Mouse (Mus musculus) kidney, adult 18-20 months (tissue): ENCODE results near the gene Plk3.
"Not testable (repeated sequence)": the region's sequence is repeated elsewhere in the genome, so short reads cannot be mapped to it uniquely, and the experiment has no call there.

Experiments
- DNase-seq: peaks from one replicate; pipeline ENCODE4 v3.0.0; 2021

Gene Plk3

GRCm38 (mm10) chr4:117133817-117134600, at the start of gene Plk3:
Plk3 (minus strand) TSS chr4:117133963.
- peak; percentile 99 for DNase-seq

DNA sequence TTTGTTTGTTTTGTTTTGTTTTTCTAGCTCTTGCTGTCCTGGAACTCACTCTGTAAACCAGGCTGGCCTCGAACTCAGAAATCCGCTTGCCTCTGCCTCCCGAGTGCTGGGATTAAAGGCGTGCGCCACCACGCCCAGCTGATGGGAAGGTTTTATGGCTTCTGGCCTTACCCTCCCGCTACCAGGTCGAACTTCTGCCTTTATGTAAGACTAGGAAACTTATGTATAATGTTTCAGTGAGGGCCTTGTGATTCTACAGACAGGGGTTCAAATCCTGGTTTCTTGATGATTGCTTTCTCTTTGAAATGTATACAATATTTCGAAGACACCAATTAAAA, 49.0 kb upstream of the Plk3 start:
- not testable (repeated sequence) for DNase-seq

- peak; percentile 93 for DNase-seq
These were observed 48.3 kb upstream of the Plk3 start, which contains the start of gene Kif2c for GRCm38 (mm10) chr4:117181863-117182758. Kif2c (minus strand) TSS chr4:117182639.

GRCm38 (mm10) chr4:117169936-117170335, 36.2 kb upstream of the Plk3 start:
- no peak for DNase-seq

- DNase-seq = no peak
These were observed 27.4 kb upstream of the Plk3 start for GRCm38 (mm10) chr4:117161183-117161582.

DNA sequence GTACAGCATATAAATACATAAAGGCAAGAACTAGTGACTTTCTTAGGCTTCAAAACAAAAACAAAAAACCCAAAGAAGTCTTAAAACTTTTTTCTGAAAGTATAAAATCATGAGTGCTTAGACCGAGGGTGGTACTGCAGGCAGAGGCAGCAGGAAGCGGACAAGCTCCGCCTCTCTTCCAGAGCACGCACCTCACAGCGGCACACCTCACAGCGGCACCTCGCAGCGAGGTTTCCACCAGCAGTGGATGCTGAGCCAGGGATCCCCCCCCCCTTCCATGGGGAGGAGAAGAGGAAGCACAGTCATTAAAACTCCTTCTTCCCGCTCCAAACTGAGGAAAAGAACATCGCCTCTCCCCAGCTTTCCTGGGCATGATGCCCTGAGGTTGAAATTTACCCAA, 25.9 kb upstream of the Plk3 start:
- DNase-seq = no peak

DNA sequence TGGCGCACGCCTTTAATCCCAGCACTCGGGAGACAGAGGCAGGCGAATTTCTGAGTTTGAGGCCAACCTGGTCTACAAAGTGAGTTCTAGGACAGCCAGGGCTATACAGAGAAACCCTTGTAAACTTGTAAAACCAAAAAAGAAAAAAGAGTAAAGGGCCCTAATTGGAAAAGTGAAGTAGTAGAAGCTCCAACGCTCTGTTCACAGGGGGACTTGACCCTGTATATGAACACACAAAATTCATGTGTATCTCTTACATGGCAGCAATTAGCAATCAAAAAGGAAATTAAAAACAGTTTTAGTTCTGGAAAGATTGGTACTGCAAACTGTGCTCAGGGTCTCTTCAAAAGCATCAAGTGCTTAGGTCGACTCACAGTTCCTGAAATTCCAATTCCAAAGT, 22.6 kb upstream of the Plk3 start:
- DNase-seq = no peak

- peak; percentile 90 for DNase-seq
These were observed 22.1 kb upstream of the Plk3 start, which contains the start of gene Rps8 for GRCm38 (mm10) chr4:117155792-117156355. Rps8 (minus strand) TSS chr4:117156243.

GRCm38 (mm10) chr4:117155020-117155791, 21.4 kb upstream of the Plk3 start:
- DNase-seq = no peak

- no peak for DNase-seq
These were observed 19.0 kb upstream of the Plk3 start for GRCm38 (mm10) chr4:117152714-117153113.

DNA sequence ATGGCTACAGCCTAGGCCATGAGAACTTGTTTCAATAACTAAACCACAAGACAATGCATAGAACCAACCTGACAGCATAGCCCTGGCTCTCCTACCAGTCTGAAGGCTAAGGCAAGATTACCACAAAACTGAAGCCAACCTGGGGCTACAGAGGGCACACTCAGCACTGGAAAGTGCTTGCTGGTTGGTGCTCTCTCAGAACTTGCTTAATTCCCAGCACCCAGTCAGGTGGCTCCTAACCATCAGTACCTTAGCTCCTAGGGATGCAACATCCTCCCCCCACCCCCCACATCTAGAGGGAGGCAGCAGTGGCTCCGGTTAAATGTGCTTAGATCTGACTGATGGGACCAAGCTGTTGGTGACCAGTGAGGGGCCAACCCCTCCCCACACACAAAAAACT, 17.7 kb upstream of the Plk3 start:
- DNase-seq = no peak

GRCm38 (mm10) chr4:117150212-117150733, 16.5 kb upstream of the Plk3 start:
- no peak for DNase-seq

DNA sequence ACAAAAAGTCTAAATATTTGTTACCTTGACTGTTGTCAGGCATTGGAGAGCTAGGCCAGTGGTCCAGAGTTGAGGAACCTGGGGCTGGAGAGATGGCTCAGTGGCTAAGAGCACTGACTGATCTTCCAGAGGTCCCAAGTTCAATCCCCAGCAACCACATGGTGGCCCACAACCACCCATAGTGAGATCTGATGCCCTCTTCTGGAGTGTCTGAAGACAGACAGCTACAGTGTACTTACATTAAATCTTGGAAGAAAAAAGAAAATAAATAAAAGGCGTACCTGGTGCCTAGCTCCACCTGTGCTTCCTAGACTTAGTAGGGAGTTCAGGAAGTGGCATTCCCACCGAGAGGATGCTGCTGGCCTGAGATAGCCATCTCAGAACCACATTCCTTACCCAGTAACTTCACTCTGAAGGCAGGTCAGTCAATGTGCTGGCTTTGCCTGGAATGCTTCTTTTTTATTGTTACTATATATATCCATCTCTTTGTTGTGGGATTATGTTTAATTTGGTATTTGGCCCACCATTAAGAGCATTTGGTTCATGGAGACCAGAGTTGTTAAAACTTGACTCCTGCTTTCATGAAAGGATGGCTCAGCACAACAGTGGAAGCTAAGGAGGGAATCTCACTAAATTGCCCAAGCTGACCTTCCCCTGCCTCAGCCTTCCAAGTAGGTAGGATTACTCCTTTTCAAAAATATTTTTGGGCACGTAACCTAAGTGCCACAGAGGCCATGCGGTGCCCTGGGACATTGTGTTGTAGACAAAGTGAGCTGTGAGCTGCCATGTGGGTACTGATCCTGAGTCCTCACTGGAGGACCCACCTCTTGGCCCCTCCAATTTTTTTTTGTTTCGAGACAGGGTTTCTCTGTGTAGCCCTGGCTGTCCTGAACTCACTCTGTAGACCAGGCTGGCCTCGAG, 15.8 kb upstream of the Plk3 start:
- no peak for DNase-seq

DNA sequence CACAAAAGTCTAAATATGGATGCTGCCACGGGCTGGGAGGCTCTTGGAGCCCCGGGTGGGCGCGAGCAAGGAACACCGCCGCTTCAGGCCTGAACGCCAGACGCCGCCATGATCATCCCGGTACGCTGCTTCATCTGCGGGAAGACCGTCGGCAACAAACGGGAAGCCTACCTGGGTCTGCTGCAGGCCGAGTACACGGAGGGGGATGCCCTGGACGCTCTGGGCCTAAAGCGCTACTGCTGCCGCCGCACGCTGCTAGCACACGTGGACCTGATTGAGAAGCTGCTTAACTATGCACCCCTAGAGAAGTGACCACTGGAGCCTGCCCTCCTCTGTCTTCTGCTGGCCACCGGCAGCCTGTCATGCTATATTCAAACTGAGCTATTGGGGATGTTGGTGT, 15.1 kb upstream of the Plk3 start:
- no peak for DNase-seq

DNA sequence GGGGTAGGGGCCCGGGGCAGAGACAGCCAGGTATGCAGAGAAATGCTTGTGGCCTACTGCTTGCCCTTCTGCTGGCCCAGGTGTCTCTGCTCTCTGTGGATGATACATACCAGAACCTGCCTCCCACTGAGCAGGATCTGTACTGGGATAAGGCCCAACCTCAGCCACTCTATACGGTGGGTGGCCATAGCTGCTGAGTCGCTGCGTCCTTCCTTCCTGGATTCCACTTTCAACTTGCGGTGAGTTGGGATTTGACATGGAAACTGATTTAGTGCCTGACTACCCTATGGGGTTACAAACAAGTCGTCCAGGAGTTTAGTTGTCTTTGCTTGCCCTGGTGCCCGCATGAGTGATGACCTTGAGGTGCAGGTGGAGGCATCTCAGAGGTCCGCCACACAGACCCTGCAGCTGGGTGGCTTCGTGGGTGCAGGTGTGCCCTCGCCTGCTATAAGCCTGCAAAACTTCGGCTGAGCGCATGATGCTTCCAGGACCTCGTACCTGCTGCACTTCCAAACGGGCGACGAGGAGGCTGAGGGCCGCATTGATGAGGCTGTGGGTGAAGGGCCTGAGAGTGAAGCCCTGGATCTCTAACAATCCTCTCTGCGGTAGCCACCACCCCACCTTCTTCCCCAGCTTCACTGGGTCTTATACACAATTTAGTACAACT, 14.4 kb upstream of the Plk3 start:
- no peak for DNase-seq

DNA sequence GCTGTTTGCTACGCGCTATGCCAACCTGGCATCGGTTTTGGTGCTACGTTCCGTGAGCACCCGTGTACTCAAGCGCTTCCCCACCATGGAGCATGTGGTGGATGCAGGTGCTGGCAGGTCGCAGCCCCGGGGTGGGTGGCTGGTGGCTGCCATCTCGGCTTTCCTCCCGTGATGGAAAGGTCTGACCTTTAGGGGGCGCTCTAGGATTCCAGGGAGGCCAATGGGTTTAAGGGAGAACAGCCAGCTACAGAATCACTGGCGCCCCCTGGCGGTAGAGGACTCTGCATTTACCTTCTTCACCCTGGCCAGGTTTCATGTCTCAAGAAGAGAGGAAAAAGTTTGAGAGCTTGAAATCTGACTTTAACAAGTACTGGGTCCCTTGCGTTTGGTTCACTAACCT, 12.4 kb upstream of the Plk3 start:
- DNase-seq = peak; percentile 91

- no peak for DNase-seq
These were observed 11.5 kb upstream of the Plk3 start for GRCm38 (mm10) chr4:117145248-117145647.

GRCm38 (mm10) chr4:117143023-117143422, 9.3 kb upstream of the Plk3 start:
- no peak for DNase-seq

DNA sequence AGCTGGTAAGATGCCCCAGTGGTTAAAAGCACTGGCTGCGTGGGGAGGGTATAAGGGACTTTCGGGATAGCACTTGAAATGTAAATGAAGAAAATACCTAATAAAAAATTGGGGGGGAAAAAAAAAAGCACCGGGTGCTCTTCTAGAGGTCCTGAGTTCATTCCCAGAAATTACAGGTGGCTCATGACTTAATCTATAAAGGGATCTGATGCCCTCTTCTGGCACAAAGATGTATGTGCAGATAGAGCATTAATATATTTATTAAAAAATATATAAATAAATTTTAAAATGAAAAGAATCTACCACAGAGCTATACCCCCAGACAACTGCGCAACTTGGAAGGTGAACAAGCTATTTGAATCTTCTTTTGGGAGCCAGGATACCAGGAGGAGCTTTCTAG, 6.8 kb upstream of the Plk3 start:
- DNase-seq = no peak

GRCm38 (mm10) chr4:117139217-117139612, 5.5 kb upstream of the Plk3 start:
- peak; percentile 57 for DNase-seq
